Mouse (Mus musculus) cerebellum, adult 9-11 months (tissue): ENCODE results near the gene Dapp1.
"Not testable (repeated sequence)": the region's sequence is repeated elsewhere in the genome, so short reads cannot be mapped to it uniquely, and the experiment has no call there.

ENCODE experiments used
- DNase-seq: peaks from one replicate; pipeline ENCODE4 v3.0.0; 2022

Gene Dapp1

GRCm38 (mm10) chr3:137952914-137953880 is 28.1 kb downstream of the Dapp1 start:
- DNase-seq: no peak

GRCm38 (mm10) chr3:137952225-137952913 is 29.0 kb downstream of the Dapp1 start:
- DNase-seq: no peak

GRCm38 (mm10) chr3:137951819-137952218 is 29.5 kb downstream of the Dapp1 start:
- DNase-seq: no peak

- not testable (repeated sequence) for DNase-seq
Measured at GRCm38 (mm10) chr3:137951302-137951701, 30.0 kb downstream of the Dapp1 start.

GRCm38 (mm10) chr3:137950191-137950885 is 31.0 kb downstream of the Dapp1 start:
- no peak for DNase-seq

GRCm38 (mm10) chr3:137947525-137947924 is 33.8 kb downstream of the Dapp1 start:
- no peak for DNase-seq

DNA sequence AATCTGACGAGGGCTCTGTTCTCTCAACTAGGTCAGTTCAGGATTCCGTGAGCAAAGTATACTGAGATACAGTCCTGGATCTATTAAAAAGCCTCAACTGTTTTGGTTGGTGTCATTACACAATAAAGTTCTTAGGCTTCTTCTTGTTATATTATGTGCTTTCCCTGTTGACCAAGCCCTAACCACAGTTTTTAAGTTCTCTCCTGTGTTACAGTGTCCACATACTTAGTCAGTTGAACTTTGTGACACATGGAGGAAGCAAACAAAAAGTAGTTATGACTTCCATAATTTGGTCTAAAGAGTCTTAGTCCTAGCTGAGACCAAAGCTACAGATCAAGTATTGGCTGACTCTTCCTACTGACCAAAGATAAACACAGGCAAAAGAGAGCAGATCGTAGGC is 34.5 kb downstream of the Dapp1 start:
- DNase-seq: no peak

DNA sequence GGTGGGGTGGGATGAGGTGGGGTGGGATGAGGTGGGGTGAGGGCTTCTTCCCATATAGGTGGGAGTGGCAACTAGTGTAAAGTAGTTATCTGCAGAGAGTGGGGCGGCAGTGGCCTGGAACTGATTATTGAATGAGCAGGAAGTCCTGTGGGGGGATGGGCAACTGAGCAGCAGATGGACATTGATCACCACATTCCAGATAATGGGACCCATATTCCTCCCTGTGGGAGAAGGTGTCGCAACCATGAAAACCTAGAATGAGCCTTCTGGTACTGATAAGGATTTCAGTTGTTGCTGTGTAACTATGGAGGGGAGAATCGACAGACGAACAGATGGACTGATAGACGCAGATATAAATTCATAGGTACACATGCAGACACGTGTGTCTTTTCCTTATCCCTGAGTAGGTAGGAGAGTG is 37.6 kb downstream of the Dapp1 start:
- no peak for DNase-seq

GRCm38 (mm10) chr3:137942098-137942622 is 39.2 kb downstream of the Dapp1 start:
- DNase-seq: no peak

DNA sequence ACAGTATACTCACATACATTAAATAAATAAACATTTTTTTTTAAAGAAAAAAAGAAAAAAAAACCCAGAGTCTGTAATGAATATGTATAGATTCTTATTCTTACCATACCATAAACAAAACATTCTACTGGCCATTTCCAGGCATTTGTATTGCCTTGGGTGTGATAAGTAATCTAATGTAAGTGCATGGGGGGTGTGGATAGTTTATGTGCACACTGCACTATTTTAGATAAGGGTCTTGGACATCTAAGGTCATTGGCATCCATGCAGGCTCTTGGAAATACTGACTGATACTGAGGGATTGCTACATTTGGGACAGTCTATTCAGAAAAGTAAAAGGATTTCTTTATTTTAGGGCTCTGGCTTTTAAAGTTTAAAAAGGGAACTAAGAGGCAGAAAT is 39.8 kb downstream of the Dapp1 start:
- no peak for DNase-seq

- DNase-seq: no peak
Measured at GRCm38 (mm10) chr3:137940757-137941156, 40.6 kb downstream of the Dapp1 start.

GRCm38 (mm10) chr3:137938608-137939007 is 42.7 kb downstream of the Dapp1 start:
- no peak for DNase-seq

DNA sequence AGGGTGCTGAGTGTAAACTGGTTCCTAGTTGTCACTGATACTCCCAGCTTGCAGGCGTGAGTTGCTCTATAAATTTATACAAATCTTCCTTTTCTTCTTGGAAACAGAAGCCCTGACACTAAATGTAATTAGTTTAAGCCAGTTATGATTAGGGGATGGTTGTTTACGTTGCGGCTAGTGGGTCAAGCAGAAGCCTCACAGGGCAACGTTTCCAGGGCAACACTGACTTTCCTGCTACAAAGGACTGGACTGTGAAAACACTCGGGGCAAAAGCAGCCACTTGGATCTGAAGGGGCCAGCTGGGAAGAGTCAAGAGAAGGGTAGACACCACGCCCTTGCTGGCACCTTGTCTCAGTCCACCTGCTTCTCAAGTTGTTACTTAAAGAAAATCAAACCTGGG is 44.8 kb downstream of the Dapp1 start:
- DNase-seq: no peak

- DNase-seq: no peak
Measured at GRCm38 (mm10) chr3:137935570-137936525, 45.5 kb downstream of the Dapp1 start.

DNA sequence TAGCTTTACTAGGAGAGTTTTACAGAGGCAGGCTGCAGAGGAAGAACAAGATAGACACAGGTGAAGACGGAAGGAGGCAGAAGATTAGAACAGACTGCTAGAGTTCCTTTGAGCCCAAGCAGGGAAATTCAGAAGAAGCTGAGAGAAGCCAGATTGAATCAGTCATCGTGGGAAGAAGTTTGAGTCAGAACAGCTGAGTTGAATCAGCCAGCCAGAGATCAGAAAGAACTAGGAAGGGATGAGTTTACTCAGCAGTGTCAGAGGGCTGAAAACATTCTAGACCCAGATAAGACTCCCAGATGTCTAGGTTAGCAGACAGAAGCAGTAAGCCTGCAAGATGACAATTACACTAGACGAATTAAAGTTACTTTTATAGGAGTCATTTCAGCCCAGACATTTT is 47.4 kb downstream of the Dapp1 start:
- DNase-seq: no peak

DNA sequence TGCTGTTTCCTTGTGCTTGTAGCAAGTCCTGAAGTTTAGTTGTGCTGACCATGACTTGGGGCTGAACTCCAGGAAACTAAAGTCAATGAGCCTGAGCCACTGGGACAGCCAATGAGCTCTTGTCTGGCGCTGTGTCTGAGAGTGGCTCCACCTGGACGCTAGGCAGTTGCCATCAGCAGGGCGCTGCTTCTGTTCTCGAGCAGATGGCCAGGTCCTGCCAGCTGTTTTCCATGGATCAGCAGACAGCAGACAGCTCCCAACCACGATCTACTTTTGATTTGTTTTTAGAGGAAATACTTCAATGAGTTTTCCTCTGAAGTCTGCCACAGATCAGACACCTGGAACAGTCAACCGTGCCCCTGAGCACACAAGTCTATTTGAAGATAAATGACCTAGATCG is 48.6 kb downstream of the Dapp1 start:
- no peak for DNase-seq

- no peak for DNase-seq
Measured at GRCm38 (mm10) chr3:137929940-137930339, 51.4 kb downstream of the Dapp1 start.

DNA sequence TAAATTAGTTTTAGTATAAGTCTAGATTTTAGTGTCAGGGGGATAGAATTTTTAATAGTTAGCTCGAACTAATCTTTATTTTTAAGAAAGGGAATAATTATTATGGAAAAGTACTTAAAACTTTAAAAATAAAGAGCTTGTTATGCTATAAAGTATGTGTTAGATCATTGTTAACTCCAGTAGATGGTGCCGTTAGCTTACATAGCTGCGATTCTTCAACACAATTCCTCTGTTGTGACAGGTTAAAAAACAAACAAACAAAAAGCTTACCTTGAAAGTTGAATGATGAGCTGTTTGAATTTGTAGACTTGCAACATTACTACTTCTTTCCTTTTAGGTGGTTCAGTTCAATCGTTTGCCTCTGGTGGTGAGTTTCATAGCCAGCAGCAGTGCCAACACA is 54.3 kb downstream of the Dapp1 start:
- no peak for DNase-seq

- no peak for DNase-seq
Measured at GRCm38 (mm10) chr3:137920594-137920993, 60.8 kb downstream of the Dapp1 start.

DNA sequence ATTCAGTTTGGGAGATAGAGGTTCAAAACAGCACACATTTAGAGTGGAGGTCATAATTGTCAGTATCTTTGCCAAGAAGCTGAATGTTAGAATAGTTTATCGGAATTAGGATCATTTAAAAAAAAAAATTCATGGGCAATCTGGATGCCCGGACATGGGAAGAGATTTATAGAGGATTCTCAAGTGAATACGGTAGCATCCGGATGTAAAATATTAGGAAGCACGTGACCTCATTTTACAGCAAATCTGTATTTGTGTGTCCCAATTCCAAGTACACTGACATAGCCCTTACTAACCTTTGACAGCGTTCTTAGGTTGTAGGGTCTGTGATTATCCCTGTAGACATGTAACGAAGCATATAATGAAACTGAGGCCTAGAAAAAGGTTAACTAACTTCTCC is 61.9 kb downstream of the Dapp1 start:
- DNase-seq: no peak

GRCm38 (mm10) chr3:137918932-137919311 is 62.4 kb downstream of the Dapp1 start:
- DNase-seq: no peak
